ENCODE assay signal across 30 mouse cellular contexts in genomic region chr15:78570170-78570569, GRCm38 (mm10). TPM values are rescaled to one million over a fixed set of nuclear protein-coding genes. Genes with fewer than 3 reads are reported as not detected.
A peak's percentile ranks its signal among the peaks of the same experiment; 100 is the strongest.
DNase-seq lines count a peak whose midpoint lies in the region; ATAC-seq and TF ChIP-seq lines count a peak whose summit lies in the region.
"Had no signal": no experiment of that assay in that cellular context is flagged by ENCODE, and none has a peak within 500 bp of the region (broad histone marks: within the 10 kb centered on the region; RNA-seq: fewer than 3 reads in every experiment).

No protein-coding gene starts in this region.

- WGBS in heart, embryonic 10.5 days = 92% methylated on average over 5 of the region's 5 CpGs
- WGBS in heart, embryonic 12.5 days = 91% methylated on average over 5 of the region's 5 CpGs
- WGBS in lung, adult 2 months = 91% methylated on average over 5 of the region's 5 CpGs

- no peak for TF ChIP-seq POLR2A in lung, adult 2 months (IDR thresholded peaks at IDR 0.05; ENCODE audit: borderline replicate concordance, extremely low read depth, low read depth, low read length)

- peak overlapping the region; percentile 85 for H3K27ac ChIP-seq in heart, embryonic 10.5 days
- H3K27ac ChIP-seq in heart, embryonic 12.5 days (ENCODE audit: poor library complexity, severe bottlenecking) = no peak overlapping the region
- H3K27ac ChIP-seq: embryonic facial prominence, embryonic 15.5 days; forebrain, embryonic 15.5 days; hindbrain, embryonic 10.5 days; limb, embryonic 12.5 days; midbrain, embryonic 13.5 days had no signal

- TF ChIP-seq CTCF in G1E (IDR thresholded peaks at IDR 0.05; ENCODE audit: low read depth, low read length) = no peak
- TF ChIP-seq CTCF in lung, adult 2 months (IDR thresholded peaks at IDR 0.05; ENCODE audit: insufficient read depth, low read length) = no peak

- H3K36me3 ChIP-seq in heart, embryonic 10.5 days = no peaks in the 10 kb centered on the region
- no peaks in the 10 kb centered on the region for H3K36me3 ChIP-seq in heart, embryonic 12.5 days
- peaks cover 70% of the 10 kb centered on the region for H3K36me3 ChIP-seq in G1E (replicated peaks)
- H3K36me3 ChIP-seq: embryonic facial prominence, embryonic 15.5 days; forebrain, embryonic 15.5 days; hindbrain, embryonic 10.5 days; limb, embryonic 12.5 days; midbrain, embryonic 13.5 days had no signal

- H3K4me1 ChIP-seq in heart, embryonic 10.5 days = peaks cover 46% of the 10 kb centered on the region
- peaks cover 20% of the 10 kb centered on the region for H3K4me1 ChIP-seq in heart, embryonic 12.5 days (replicated peaks)
- peaks cover 86% of the 10 kb centered on the region for H3K4me1 ChIP-seq in G1E (ENCODE audit: insufficient read depth, low read depth, low read length)
- H3K4me1 ChIP-seq in lung, adult 2 months (ENCODE audit: control insufficient read depth, insufficient read depth, low read length) = peaks cover 2% of the 10 kb centered on the region; the same call in 1 of the 2 replicates
- H3K4me1 ChIP-seq: embryonic facial prominence, embryonic 15.5 days; forebrain, embryonic 15.5 days; limb, embryonic 12.5 days; midbrain, embryonic 13.5 days had no signal

- ATAC-seq in heart, embryonic 12.5 days (ENCODE audit: insufficient number of reproducible peaks, low FRiP score) = no peak
- ATAC-seq in G1E (ENCODE audit: extremely low read depth, insufficient number of reproducible peaks, low FRiP score, poor library complexity, severe bottlenecking) = no peak
- ATAC-seq in CD4-positive, CD25-positive, alpha-beta regulatory T cell, adult 4 months = no peak
- ATAC-seq: activated CD4-positive, CD25-positive, alpha-beta regulatory T cell, adult 4 months; forebrain, embryonic 15.5 days; hindbrain, embryonic 16.5 days; intestine, embryonic 16.5 days; midbrain, embryonic 13.5 days had no signal

- H3K9ac ChIP-seq in heart, embryonic 12.5 days = no peak overlapping the region
- H3K9ac ChIP-seq: embryonic facial prominence, embryonic 15.5 days; forebrain, embryonic 15.5 days; limb, embryonic 12.5 days; midbrain, embryonic 13.5 days had no signal

- no peaks in the 10 kb centered on the region for H3K27me3 ChIP-seq in heart, embryonic 10.5 days (ENCODE audit: insufficient read depth, poor library complexity, severe bottlenecking)
- H3K27me3 ChIP-seq in heart, embryonic 12.5 days (replicated peaks) = no peaks in the 10 kb centered on the region
- H3K27me3 ChIP-seq in G1E (ENCODE audit: insufficient read depth, low read length) = no peaks in the 10 kb centered on the region
- H3K27me3 ChIP-seq: embryonic facial prominence, embryonic 15.5 days; forebrain, embryonic 15.5 days; midbrain, embryonic 13.5 days had no signal

- no peak overlapping the region for H3K4me3 ChIP-seq in heart, embryonic 10.5 days
- no peak overlapping the region for H3K4me3 ChIP-seq in heart, embryonic 12.5 days
- H3K4me3 ChIP-seq in G1E (ENCODE audit: low read depth, low read length) = peak overlapping the region; percentile 83; the same call in 1 of the 2 replicates
- H3K4me3 ChIP-seq in lung, adult 2 months (replicated peaks; ENCODE audit: extremely low read depth, low read depth, low read length) = no peak overlapping the region
- H3K4me3 ChIP-seq: embryonic facial prominence, embryonic 15.5 days; forebrain, embryonic 15.5 days; hindbrain, embryonic 10.5 days; limb, embryonic 12.5 days; midbrain, embryonic 13.5 days had no signal

- no peaks in the 10 kb centered on the region for H3K9me3 ChIP-seq in heart, embryonic 10.5 days
- peaks cover 3% of the 10 kb centered on the region; the same call in 1 of the 2 replicates for H3K9me3 ChIP-seq in heart, embryonic 12.5 days (replicated peaks)
- no peaks in the 10 kb centered on the region for H3K9me3 ChIP-seq in G1E (replicated peaks)
- H3K9me3 ChIP-seq: embryonic facial prominence, embryonic 15.5 days; forebrain, embryonic 15.5 days; hindbrain, embryonic 10.5 days; limb, embryonic 12.5 days; midbrain, embryonic 13.5 days had no signal

- no peak overlapping the region for H3K4me2 ChIP-seq in heart, embryonic 12.5 days
- H3K4me2 ChIP-seq: embryonic facial prominence, embryonic 15.5 days; forebrain, embryonic 15.5 days; heart, embryonic 11.5 days; limb, embryonic 12.5 days; midbrain, embryonic 13.5 days had no signal

- DNase-seq in heart, embryonic 10.5 days (ENCODE audit: low spot score) = no peak
- no peak for DNase-seq in G1E (ENCODE audit: low spot score)
- DNase-seq in naive thymus-derived CD4-positive, alpha-beta T cell, adult 2 months (ENCODE audit: low read depth) = peak; percentile 30
- DNase-seq in thymus, postnatal 36 days = peak; percentile 49 to 76
- DNase-seq in lung, adult 2 months = no peak
- DNase-seq: adrenal gland, adult 8-10 months; cerebellum, adult 8-10 months; cerebellum, postnatal 36 days; heart, postnatal 10 days; kidney, adult 9 months; kidney, postnatal 25 days; layer of hippocampus, postnatal 36 days; lung, adult 18-20 months; lung, postnatal 14 days; right cerebral cortex, postnatal 14 days; spleen, adult 18-20 months had no signal

RNA-seq across cellular contexts. Expression of gene Rac2, which starts 2.4 kb away (rescaled TPM):
- 5.9 and 13.0 TPM in 2 replicates for polyA plus RNA-seq in heart, embryonic 10.5 days (2016; fragmentation: Nextera tagmentation; extraction: Ambion mirVana)
- polyA plus RNA-seq in heart, embryonic 12.5 days (2016; fragmentation: Nextera tagmentation; extraction: Ambion mirVana) = 5.5 and 6.9 TPM in 2 replicates
- total RNA-seq in G1E (2014; fragmentation: Nextera tagmentation) (647 and 735 TPM in 2 replicates), G1E (2017) (713 and 736 TPM in 2 replicates)
- polyA plus RNA-seq in G1E (2012) = 981 and 1,035 TPM in 2 replicates
- 1,000 to 10,000 TPM; 2,983 to 4,093 TPM for polyA plus RNA-seq in CD4-positive, CD25-positive, alpha-beta regulatory T cell, adult 4 months (2017; shearing (Covaris generic))
- polyA plus RNA-seq in lung, adult 2 months (2012; rRNA removed) = 145 and 187 TPM in 2 replicates

RNA-seq across cellular contexts. Expression of gene Sstr3, which starts 25.7 kb away (rescaled TPM):
- 0.12 TPM in 1 of 2 replicates, not detected in the other for polyA plus RNA-seq in heart, embryonic 10.5 days (2016; fragmentation: Nextera tagmentation; extraction: Ambion mirVana)
- polyA plus RNA-seq in heart, embryonic 12.5 days (2016; fragmentation: Nextera tagmentation; extraction: Ambion mirVana) = 0.13 TPM in 1 of 2 replicates, not detected in the other
- total RNA-seq in G1E (2014; fragmentation: Nextera tagmentation) = not detected in 2 replicates
- total RNA-seq in G1E (2017) = 0.05 and 0.12 TPM in 2 replicates
- polyA plus RNA-seq in G1E (2012) = not detected in 2 replicates
- not detected for polyA plus RNA-seq in CD4-positive, CD25-positive, alpha-beta regulatory T cell, adult 4 months (2017; shearing (Covaris generic))
- 0.02 and 0.03 TPM in 2 replicates for polyA plus RNA-seq in lung, adult 2 months (2012; rRNA removed)
- total RNA-seq: gastrocnemius, adult 8-10 months; granulocyte monocyte progenitor cell, adult 5-6 weeks; megakaryocyte progenitor cell, adult 5-6 weeks had no signal
- polyA plus RNA-seq: activated CD4-positive, CD25-positive, alpha-beta regulatory T cell, adult 4 months; embryonic facial prominence, embryonic 15.5 days had no signal

RNA-seq across cellular contexts. Expression of gene Cyth4, which starts 26.7 kb away (rescaled TPM):
- polyA plus RNA-seq in heart, embryonic 10.5 days (2016; fragmentation: Nextera tagmentation; extraction: Ambion mirVana) = 2.3 and 5.0 TPM in 2 replicates
- 3.8 and 4.8 TPM in 2 replicates for polyA plus RNA-seq in heart, embryonic 12.5 days (2016; fragmentation: Nextera tagmentation; extraction: Ambion mirVana)
- total RNA-seq in G1E (2014; fragmentation: Nextera tagmentation) (not detected in 2 replicates), G1E (2017) (1.4 and 1.5 TPM in 2 replicates)
- 0.04 and 0.26 TPM in 2 replicates for polyA plus RNA-seq in G1E (2012)
- 100 to 1,000 TPM; 299 to 603 TPM for polyA plus RNA-seq in CD4-positive, CD25-positive, alpha-beta regulatory T cell, adult 4 months (2017; shearing (Covaris generic))
- polyA plus RNA-seq in lung, adult 2 months (2012; rRNA removed) = 42.8 and 45.5 TPM in 2 replicates

RNA-seq across cellular contexts. Expression of gene C1qtnf6, which starts 39.0 kb away (rescaled TPM):
- polyA plus RNA-seq in heart, embryonic 10.5 days (2016; fragmentation: Nextera tagmentation; extraction: Ambion mirVana) = 19.0 and 28.4 TPM in 2 replicates
- 30.4 and 32.4 TPM in 2 replicates for polyA plus RNA-seq in heart, embryonic 12.5 days (2016; fragmentation: Nextera tagmentation; extraction: Ambion mirVana)
- not detected in 2 replicates for total RNA-seq in G1E (2014; fragmentation: Nextera tagmentation)
- total RNA-seq in G1E (2017) = 0.11 and 0.41 TPM in 2 replicates
- not detected in 2 replicates for polyA plus RNA-seq in G1E (2012)
- polyA plus RNA-seq in CD4-positive, CD25-positive, alpha-beta regulatory T cell, adult 4 months (2017; shearing (Covaris generic)) = 10 to 100 TPM; 10.2 to 14.3 TPM
- polyA plus RNA-seq in lung, adult 2 months (2012; rRNA removed) = 22.9 and 23.0 TPM in 2 replicates

Comparison
In these comparisons a context has a peak if more than half of its experiments do, and no peak if none do; other contexts are left out.
1. DNase-seq: peak in naive thymus-derived CD4-positive, alpha-beta T cell, adult 2 months (single experiment) and thymus, postnatal 36 days (2 of 2); none in heart, embryonic 10.5 days (single experiment), G1E (single experiment) and lung, adult 2 months (single experiment).
2. RNA of gene Rac2, which starts 2.4 kb away (polyA plus RNA-seq): 2,983 to 4,093 TPM in CD4-positive, CD25-positive, alpha-beta regulatory T cell, adult 4 months, 981 to 1,035 TPM in G1E and 145 to 187 TPM in lung, adult 2 months; 5.9 to 13.0 TPM in heart, embryonic 10.5 days and 5.5 to 6.9 TPM in heart, embryonic 12.5 days; every median in the first group is over 10 times any median in the second.